Mouse (Mus musculus) right cerebral cortex, postnatal 4 days (tissue): ENCODE results near the gene Sult2a2.
"Not testable (repeated sequence)": the region's sequence is repeated elsewhere in the genome, so short reads cannot be mapped to it uniquely, and the experiment has no call there.

Source experiments
- DNase-seq: peaks from one replicate; pipeline ENCODE4 v3.0.0-alpha.2; 2022

Gene Sult2a2

GRCm38 (mm10) chr7:13733205-13733604, at the start of gene Sult2a2:
Sult2a2 (plus strand) TSS chr7:13733505.
- DNase-seq, result not testable (repeated sequence)

- DNase-seq, result no peak
These were observed 80.6 kb downstream of the Sult2a2 start for GRCm38 (mm10) chr7:13813913-13814312.
